Mouse (Mus musculus) cerebellum, adult 9-11 months (tissue): Measurements from ENCODE around the gene Tmem92.
"Not testable (repeated sequence)": the region's sequence is repeated elsewhere in the genome, so short reads cannot be mapped to it uniquely, and the experiment has no call there.

ENCODE experiments used
- DNase-seq: peaks from one replicate; pipeline ENCODE4 v3.0.0; 2022

Tmem92 gene

DNA sequence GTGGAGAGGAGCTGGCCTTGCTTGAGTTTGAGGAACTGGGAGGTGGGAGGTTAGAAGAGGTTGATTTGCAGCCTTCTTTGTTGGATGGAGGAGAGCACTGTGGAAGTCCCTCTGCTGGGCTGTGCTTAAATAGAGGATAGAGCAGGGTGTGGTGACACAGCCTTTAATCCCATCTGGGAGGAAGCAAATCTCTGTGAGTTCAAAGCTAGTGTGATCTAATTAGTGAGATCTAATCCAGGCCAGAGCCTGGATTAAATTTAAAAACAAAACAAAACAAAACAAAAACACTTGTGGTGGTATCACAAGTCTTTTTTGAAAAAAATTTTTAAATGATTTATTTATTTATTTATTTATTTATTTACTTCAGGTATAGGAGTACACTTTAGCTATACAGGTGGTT, at the start of gene Tmem92:
TSS of gene Tmem92 (minus strand) at position 101 of the 400 bp plus-strand sequence.
- DNase-seq, result no peak

DNA sequence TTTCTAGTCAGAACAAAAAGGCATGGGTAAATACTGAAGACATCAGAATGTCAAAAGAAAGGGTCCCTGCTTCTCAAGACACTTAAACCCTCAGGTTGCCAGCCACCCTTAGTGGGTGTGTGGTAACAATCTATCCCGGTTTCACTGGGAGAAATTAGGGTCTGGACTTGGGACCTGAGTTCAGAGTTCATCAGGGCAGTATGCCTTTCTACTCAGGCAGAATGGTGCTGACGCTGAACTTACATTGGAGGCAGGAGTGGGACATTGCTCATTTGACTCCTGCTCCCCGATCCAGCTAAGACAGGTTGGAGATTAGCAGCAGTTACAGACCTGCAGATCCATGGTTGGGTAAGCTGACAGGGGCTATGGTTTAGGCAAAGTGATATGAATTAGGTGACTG, 46.5 kb upstream of the Tmem92 start:
- no peak for DNase-seq

DNA sequence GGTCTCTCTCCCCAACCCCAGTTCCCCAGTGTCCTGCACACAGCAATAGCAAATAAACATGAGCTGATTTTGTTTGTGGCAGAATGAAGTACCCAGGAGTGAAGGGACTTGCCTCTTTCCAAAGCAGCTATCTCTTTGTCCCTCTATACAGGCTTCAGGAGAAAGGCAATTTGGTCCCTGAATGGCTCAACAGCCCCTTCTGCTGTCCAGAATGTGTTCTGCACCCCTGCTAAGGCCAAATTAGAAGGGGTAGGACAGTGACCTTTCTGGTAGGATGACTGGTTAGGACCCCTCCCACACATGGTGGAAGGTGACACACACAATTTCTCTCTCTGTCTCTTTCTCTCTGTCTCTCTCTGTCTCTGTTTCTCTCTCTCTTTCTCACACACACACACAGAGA, 36.9 kb upstream of the Tmem92 start:
- DNase-seq, result not testable (repeated sequence)

DNA sequence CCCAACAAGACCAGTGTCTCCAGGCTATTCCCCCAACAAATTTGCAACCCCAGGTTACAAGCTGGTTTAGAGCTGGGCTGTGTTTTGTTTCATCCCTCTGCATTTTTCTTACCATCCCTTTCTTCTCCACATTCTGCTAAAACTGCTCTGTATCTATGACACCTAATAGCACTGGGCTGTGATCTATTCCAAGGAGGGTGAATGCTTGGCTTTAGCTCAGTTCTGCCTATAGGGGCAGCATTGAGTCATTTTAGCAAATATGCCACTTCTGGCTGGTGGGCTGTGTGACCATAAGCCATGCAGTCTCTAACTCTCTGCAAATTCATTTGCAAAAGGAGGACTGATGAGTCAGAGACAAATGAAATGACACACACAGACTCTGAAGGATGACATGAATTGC, 36.4 kb upstream of the Tmem92 start:
- not testable (repeated sequence) for DNase-seq

DNA sequence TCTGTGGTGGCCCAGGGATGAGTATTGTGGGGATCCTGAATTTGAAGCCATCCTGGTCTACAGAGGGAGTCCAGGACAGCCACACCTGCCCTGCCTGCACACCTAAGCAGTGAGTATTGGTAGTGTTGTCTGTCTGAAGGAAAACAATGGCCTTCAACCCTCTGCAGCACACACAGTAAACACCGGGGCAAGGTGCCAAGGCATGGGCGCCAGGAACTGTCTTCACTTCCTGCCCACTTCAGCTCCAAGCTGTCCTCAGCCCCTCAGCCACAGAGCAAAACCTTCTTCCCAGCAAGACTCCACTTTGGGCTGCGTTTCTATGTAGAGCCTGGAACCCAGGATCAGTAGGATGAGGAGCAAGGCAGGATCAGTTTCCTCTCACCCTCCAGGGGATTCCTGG, 29.0 kb upstream of the Tmem92 start:
- DNase-seq, result not testable (repeated sequence)

DNA sequence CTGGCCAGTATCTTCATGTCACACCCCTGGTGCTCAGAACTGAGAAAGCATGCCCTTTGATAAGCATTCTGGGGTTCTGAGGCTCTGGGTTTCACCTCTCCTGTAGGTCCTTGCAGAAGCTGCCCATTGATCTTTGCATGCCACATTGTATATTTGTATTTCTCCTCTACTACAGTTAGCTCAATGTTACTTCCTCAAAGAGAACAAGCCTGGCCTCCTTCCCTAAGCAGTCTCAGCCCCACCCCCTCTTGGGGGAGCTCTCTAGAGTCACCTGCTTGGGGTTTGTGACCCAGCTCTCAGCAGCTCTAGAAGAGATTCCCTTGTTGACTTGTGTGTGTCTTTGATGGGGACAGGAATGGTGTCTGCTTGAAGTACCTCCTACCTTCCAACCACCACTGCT, 9.2 kb upstream of the Tmem92 start:
- DNase-seq, result no peak

DNA sequence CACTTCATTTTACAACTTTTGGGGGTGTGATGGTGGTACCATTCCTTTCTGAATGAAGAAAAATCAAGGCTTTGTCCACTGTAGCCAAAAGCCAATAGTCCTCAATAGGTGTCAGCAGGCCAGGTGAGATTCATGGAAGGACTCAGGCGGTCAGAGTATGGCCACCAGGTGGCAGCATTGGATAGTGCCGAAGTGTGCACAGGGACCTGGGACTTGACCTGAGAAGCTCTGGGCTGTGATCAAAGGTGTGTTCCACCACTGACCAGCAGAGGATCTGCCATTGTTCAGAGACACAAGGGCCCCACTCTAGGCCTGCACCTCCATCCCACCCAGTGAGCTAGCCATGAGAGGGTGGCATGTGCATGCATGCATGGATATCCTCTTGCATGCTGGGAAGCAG, 2.7 kb upstream of the Tmem92 start:
- peak; percentile 41 for DNase-seq

DNA sequence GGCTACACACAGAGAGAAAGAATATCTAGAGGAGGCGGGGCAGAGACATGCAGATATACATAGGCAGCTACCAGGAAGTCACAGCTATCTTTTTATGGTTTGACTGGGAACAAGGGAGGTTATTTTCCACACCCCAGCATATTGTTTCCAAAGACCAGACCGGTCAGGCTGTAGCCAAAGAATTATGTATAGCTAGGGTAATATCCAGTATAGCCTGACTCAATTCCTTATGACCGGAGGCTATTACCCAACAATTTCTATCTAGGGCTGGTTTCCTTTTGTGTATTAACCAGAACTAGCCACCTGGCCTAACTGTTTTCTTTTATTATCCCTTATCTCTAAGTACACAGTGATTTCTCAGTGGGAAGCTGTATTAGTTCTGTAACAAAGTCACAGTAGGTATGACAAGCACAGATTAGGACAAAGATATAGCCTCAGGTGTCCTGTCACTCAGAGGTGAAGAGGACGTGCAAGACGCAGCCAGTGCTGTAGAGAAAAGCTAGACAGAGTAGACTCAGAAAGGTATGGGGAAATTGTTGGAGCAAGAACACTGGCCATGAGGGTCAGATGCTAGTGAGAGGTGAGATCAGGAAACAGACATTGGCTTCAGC, 7.5 kb downstream of the Tmem92 start:
- DNase-seq, result no peak

DNA sequence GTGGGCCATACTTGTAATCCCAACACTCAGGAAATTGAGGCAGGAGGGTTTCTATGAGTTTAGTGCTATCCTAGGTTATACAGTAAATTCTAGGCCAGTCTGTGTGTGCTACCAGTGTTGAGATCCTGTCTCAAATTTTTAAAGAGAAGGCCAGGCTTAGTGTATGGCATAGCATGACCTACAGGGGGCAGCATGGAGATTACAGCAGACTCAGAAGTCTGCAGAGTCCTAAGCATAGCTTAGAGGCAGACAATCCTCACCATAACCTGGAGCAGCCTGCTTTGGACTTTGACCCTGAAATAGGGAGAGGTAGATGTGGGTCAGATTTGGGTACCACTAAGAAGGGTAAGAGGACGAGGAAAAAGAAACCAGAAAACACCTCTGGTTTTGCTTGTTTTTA, 8.7 kb downstream of the Tmem92 start:
- no peak for DNase-seq

DNA sequence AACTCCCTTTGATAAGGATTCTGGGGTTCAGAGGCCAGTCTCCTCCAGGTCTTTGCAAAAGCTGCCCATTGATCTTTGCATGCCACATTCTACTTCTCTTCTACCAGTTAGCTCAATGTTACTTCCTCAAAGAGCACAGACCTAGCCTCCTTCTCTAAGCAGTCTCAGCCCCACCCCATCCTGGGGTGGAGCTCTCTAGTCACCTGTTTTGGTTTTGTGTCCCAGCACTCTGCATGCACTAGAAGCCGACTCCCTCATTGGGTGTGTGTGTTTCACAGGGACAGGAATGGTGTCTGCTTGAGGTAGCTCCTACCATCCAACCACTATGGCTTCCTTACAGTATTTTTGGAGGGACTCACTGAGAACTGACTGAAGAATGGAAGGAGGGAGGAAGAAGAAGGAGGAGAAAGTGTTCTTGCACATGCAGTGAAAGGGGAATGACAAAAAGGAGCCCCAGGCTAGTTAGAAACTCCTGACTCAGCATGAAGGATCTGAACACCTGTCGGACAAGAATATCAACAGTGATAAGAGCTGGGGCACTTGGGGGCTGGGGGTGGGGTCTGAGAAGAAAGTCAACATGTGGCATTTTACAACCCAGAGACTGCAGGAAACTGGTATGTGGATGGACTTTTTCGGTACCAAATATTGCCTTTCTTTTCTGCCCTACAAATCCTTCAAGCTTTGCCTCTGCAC, 10.0 kb downstream of the Tmem92 start:
- no peak for DNase-seq

DNA sequence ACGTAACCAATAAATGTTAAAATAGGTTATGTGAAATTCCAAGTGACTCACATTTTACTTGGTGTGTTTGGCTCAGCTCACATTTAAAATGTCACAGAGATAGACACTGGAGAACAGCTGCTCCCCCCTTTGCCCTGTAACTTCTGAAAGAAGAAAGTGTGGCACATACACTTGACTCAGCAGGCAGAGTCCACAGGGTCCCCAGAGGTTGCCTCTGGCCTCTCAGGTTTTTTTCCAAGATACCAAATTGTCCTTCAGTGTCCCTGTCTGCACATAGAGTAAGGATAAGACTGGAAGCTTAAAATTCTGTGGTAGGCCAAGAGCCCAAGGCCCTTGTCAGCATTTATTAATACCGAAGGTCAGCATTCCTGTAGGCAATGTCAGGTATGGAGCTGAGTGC, 15.3 kb downstream of the Tmem92 start:
- no peak for DNase-seq

DNA sequence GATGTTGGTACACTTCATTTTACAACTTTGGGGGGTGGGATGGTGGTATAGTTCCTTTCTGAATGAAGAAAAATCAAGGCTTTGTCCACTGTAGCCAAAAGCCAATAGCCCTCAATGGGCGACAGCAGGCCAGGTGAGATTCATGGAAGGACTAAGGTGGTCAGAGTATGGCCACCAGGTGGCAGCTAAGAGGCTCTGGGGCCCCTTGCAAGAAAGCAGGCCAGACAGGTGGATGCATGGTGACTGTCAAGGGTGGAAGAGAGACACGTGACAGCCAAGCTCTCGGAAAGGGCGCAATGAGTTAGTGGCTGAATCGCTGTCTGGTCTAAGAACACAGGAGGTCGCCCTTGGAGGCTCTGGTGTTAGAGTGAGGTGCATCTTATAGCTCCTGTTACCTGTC, 19.7 kb downstream of the Tmem92 start:
- no peak for DNase-seq

DNA sequence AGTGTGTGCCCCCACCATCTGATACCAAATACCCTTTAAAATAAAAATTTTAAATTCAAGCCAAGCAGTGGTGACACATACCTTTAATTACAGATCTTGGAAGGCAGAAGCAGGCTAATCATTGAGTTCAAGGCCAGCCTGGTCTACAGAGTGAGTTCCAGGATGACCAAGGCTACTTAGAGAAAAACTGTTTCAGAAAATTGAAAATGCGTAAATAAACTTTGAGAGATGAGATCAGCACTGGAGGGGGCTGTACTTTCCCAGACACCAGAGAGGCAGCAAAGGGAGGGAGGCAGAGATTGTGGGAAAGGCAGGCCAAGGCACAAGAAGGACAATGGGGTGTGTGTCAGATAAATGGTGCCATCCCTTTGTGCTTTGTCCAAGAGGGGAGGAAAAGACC, 20.2 kb downstream of the Tmem92 start:
- DNase-seq, result no peak

DNA sequence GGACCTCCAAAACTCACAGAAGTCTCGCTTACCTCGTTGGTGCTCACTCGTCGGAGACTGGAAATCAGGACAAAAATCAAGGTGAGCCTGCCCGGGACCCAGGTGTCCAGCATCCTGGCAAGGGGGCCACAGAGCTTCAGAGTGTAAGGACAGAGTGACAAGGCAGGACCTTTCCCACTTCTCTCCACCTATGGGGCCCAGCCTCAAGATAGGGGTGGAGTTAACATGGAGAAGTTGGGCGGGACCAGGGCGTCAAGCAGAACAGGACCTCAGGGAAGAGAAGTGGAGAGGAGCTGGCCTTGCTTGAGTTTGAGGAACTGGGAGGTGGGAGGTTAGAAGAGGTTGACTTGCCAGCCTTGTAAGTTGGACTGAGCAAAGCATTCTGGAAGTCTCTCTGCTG, 21.7 kb downstream of the Tmem92 start:
- DNase-seq, result no peak

DNA sequence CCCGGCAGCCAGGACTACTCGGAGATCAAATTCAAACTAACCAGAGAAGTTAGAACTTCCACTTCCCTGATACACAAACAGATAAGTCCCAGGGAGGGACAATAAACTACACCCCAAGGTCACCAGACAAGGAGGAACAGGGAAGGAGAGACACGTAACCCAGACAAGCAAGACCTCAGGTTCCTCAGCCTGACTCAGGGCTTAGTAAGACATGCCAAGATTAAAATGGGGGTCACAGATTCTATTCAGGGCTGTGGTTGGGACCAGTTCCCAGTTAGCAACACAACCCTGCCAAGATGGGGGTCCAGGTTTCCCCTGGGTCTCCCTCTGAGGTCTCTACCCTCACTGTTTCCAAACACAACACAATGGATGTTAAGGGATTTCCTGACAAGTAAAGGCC, 22.1 kb downstream of the Tmem92 start:
- DNase-seq, result no peak

DNA sequence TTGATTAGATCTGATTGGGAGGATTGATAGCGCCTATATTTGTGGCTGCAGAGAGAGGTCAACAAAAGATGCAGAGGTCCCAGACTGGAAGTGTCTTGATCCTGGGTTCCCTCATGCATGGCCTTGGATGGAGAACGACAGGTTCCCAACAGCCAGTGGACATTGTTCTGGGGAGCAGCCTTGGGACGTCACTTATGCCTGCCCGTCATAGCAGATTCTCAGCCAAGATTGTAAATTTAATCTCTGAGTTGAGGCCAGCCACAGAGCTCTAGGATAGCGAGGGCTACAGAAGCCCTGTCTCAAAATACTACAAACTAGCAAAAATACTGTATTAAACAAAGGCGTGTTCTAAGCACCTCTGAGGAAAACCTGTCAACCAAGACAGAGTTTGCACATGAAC, 22.6 kb downstream of the Tmem92 start:
- DNase-seq, result no peak

DNA sequence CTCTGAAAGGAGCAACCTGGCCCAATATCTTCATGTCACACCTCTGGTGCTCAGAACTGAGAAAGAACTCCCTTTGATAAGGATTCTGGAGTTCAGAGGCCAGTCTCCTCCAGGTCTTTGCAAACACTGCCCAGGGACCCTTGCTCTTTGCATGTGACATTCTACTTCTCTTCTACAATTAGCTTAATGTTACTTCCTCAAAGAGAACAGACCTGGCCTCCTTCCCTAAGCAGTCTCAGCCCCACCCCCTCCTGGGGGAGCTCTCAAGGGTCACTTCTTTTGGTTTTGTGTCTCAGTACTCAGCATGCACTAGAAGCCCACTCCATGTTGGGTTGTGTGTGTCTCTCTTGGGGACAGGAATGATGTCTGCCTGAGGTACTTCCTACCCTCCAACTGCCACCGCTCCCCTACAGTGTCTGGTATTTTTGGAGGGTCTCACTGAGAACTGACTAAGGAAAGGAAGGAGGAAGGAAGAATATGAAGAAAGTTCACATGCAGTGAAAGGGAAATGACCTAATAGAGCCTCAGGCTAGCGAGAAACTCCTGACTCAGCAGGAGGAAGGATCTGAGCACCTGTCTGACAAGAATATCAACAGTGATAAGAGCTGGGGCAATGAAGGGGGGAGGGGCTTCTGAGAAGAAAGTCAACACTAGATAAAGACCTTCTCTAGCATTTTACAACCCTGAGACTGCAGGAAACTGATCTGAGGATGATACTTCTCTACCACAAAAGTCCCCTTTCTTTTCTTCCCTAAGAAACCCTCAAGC, 29.4 kb downstream of the Tmem92 start:
- DNase-seq, result no peak

DNA sequence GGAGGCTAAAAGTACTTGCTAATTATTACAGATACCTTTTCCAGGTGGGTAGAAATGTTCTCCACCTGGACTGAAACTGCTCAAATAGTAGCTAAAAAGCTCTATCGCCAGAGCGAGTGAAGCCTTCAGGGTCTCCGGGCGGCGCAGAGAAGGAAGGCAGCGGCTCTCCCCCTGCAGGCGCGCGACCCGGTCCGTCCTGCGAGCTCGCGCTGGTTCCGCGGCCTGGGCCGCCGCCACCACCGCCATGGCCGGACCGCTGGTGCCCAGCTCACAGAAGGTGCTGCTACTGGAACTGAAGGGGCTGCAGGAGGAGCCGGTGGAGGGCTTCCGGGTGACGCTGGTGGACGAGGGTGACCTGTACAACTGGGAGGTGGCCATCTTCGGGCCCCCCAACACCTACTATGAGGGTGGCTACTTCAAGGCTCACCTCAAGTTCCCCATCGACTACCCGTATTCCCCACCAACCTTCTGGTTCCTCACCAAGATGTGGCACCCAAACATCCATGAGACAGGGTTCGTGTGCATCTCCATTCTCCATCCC, 40.7 kb downstream of the Tmem92 start, which contains the start of gene Cdc34b:
TSS of gene Cdc34b (plus strand) at position 51 of the 541 bp plus-strand sequence.
- no peak for DNase-seq

DNA sequence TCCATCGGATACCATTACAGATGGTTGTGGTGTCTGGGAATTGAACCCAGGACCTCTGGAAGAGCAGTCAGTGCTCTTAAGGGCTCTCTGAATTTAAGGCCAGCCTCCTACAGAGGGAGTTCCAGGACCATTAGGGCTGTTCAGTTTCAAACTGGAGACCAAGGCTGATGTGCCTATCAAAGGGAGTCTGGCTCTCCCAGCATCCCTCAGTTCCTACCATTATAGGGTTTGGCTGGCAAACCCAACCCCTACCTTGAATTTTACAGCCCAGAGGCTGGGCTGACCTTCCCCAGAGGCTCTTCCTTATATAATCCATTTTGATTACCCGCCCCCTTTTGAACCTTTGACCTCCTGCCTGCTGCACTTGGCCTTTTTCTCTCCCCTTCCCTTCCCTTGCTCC, 46.8 kb downstream of the Tmem92 start:
- no peak for DNase-seq

DNA sequence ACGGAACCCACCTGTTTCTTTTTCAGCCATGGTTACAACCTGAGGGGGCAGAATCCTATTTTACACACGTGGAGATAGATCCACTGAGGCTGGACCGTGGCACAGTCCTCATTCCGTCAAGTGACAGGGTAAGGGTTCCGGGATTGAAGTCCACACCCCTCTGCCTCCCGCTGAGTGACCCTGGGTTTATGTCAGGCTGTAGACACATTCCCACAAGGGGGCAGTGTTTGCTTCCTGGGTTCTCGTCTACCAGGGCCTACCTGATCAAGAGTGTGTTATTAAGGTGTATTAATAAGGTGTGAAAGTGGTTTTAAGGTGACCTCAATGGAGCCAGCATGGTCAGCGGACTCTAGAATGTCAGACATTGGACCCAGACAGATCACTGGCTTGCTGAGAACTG, 49.7 kb downstream of the Tmem92 start:
- no peak for DNase-seq

DNA sequence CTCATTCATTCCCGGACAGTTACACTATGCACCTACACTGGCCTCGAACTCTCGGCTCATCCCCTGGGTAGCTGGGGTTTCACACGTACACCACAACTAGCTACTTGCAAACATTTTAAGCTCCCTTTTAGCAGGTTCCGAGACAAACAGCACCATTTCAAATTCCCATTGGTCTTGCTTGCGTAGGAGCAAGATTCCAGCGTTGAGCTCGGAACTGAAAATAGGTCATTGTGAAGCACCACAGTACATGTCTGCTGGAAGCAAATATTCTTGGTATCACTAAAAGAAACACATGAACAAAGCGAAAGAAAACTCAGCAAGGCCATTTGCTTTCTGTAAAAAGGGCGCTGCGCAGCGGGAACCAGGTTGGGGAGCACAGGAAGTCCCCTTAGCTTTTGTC, 51.3 kb downstream of the Tmem92 start:
- DNase-seq, result no peak

DNA sequence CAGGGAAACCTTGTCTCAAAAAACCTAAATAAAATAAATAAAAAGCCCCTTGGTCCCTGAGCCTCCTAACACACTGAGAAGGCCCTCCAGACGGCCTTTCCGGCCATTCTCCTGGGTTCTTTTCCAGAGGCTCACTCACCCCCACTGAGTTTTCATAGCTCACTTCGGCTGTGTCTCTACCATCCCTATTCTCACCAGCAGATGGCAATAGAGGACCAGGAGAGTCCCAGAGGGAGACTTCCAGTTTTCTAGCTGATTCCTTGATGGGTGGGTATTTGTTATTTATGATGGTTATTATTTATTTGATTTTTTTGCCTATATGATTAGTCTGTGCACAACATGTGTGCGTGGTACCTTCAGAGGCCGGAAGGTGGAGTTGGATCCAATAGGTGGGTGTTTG, 52.2 kb downstream of the Tmem92 start:
- peak; percentile 32 for DNase-seq

DNA sequence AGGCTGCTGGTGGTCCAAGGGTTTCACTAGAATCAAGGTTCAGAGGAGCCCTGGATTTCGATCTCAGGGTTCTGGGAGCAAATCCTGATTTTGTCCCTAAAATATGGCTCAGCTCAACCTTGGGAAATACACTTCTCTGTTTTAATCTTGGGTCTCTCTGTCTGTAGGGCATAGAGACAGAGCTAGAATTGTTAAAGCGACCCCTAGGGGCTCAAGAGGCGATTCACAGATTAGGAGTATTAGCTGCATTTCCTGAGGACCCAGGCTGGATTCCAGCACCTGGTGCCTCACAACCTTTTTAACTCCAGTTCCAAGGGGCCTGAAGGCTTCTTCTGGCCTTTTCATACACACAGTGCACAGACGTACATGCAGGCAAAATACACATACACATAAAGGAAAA, 52.9 kb downstream of the Tmem92 start:
- DNase-seq, result no peak

DNA sequence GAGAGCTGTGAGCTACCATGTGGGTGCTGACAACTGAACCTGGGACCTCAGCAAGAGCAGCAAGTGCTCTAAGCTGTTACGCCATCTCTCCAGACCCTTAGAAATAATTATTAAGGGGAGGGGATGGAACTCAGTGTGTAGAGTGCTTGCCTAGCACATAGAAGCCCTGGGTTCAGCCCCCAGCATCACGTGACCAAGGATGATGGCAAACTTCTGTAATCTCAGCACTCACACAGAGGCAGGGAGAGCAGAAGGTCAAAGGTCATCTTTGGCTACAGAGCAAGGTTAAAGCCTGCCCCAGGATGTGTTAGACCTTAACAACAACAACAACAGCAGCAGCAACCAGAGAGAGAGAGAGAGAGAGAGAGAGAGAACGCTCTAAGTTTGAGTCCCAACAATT, 54.0 kb downstream of the Tmem92 start:
- DNase-seq, result no peak
